Mouse (Mus musculus): ENCODE data around the gene Hcfc1r1.

DNA sequence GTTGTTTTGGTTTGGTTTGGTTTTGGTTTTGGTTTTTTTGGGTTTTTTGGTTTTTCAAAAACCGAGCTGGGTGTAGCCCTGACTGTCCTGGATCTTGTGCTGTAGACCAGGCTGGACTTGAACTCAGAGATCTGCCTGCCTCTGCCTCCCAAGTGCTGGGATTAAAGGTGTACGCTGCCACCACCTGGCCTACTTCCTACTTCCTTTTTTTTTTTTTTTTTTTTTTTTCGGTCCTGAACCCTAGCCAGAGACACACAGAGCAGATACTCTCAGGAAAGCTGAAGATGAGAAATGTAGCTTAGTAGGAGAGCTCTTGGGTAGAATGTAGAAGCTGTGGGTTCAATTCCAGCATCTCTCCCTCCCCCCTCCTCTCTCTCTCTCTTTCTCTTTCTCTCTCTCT is 14.9 kb upstream of the Hcfc1r1 start:
- TF ChIP-seq CTCF (conservative IDR thresholded peaks at IDR 0.05 in 1 of 2, IDR thresholded peaks at IDR 0.05 in 1 of 2; ENCODE audit: low read depth in 2 of 2, low read length in 2 of 2) (no peak), TCF12 (IDR thresholded peaks at IDR 0.05; ENCODE audit: low read depth, low read length) (no peak), POLR2A (IDR thresholded peaks at IDR 0.05; ENCODE audit: low read depth, low read length) (no peak), ZC3H11A (IDR thresholded peaks at IDR 0.05; ENCODE audit: low read depth, low read length) (no peak), MAX (IDR thresholded peaks at IDR 0.05; ENCODE audit: low read length) (no peak), MAFK (IDR thresholded peaks at IDR 0.05; ENCODE audit: insufficient replicate concordance, low read length) (no peak), CHD2 (IDR thresholded peaks at IDR 0.05; ENCODE audit: low read length) (no peak), TBP (conservative IDR thresholded peaks at IDR 0.05; ENCODE audit: low read depth, low read length) (no peak), EP300 (IDR thresholded peaks at IDR 0.05; ENCODE audit: low read length) (no peak), MYC (IDR thresholded peaks at IDR 0.05; ENCODE audit: low read depth, low read length) (no peak), CHD1 (IDR thresholded peaks at IDR 0.05; ENCODE audit: low read depth, low read length) (no peak), RAD21 (IDR thresholded peaks at IDR 0.05; ENCODE audit: low read depth, low read length) (no peak), MXI1 (IDR thresholded peaks at IDR 0.05; ENCODE audit: low read depth, low read length) (no peak), ZKSCAN1 (IDR thresholded peaks at IDR 0.05; ENCODE audit: borderline replicate concordance, low read depth, low read length) (no peak)

Data from CH12.LX (cell line).